Mouse (Mus musculus) thymus, adult 18-20 months (tissue): ENCODE measurements around the gene Grn.

Source experiments
- DNase-seq, 2 experiments: peaks; one replicate each; pipeline ENCODE4 v3.0.0; 2022; ENCODE audit warnings: mixed read lengths in 2 of 2

Gene Grn

DNA sequence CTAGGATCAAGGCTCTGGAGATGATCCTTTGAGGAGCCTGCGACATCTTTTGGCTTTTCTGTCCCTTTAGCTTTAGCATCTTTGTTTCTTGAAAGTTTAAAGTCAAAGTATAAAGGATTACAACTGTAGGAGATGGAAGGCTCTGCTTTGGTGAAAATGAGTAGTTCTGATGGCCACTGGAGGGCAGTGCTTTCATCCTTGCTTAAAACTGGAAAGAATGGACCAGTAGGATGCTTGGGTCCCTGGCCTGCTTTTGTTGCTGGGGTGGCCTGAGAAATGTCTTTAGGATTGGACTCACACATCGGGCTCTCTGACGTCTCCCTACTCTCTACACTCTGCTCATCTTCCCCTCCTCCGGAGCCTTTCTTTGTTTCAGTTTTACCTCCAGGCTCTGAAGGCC, 50.8 kb downstream of the Grn start:
- DNase-seq = no peak

DNA sequence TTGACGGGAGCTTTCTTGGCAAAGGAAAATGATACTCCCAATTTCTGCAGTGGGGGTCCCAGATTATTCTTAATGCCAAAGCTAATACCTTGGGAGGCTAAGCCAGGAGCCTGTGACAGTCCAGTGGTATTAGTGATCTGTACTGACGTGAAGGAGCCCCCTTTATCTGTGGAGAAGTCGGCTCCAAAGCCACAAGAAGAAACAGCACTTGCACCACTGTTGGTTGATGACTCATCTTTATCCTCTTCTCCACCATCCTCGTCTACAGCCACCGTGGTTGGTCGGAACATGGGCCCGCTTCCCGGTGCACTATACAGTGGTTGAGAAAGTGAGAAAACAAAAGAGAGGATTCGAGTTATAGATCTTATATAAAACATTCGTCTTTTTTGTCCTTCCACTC, 51.7 kb downstream of the Grn start:
- no peak for DNase-seq
